Mouse (Mus musculus) C2C12 (cell line): ENCODE measurements around the gene Mief1. TPM values are rescaled to one million over a fixed set of nuclear protein-coding genes. Genes with fewer than 3 reads are reported as not detected.

ENCODE experiments used
- H3K27me3 ChIP-seq: one replicate; pipeline ENCODE4 v1.6.1; 2011; ENCODE audit not compliant: control insufficient read depth, insufficient read depth, insufficient read length
- H3K36me3 ChIP-seq: one replicate; pipeline ENCODE4 v1.6.1; 2011; ENCODE audit not compliant: control insufficient read depth, insufficient read depth
- H3K4me3 ChIP-seq: one replicate; pipeline ENCODE4 v1.5.1; 2011; ENCODE audit warnings: mild to moderate bottlenecking, control low read depth; ENCODE audit not compliant: poor library complexity, insufficient read depth, severe bottlenecking
- H3K79me2 ChIP-seq: one replicate; pipeline ENCODE4 v1.6.1; 2011; ENCODE audit not compliant: control insufficient read depth, insufficient read depth
- H3K79me3 ChIP-seq: one replicate; pipeline ENCODE4 v1.6.1; 2011; ENCODE audit warnings: low read depth, control low read depth
- H3ac ChIP-seq: one replicate; pipeline ENCODE3; 2011; ENCODE audit warnings: low read depth; ENCODE audit not compliant: control insufficient read depth, insufficient read length
- CEBPB ChIP-seq: IDR thresholded peaks from one replicate; pipeline ENCODE4 v1.6.1; 2011; ENCODE audit warnings: low read depth, mild to moderate bottlenecking, control low read depth, moderate library complexity
- CTCF ChIP-seq: IDR thresholded peaks from one replicate; pipeline ENCODE4 v1.5.1; 2011; ENCODE audit not compliant: control insufficient read depth, insufficient read depth, insufficient read length
- FOSL1 ChIP-seq: IDR thresholded peaks from one replicate; pipeline ENCODE4 v1.8.0; 2011; ENCODE audit warnings: mild to moderate bottlenecking, low read length; ENCODE audit not compliant: poor library complexity, insufficient read depth, severe bottlenecking
- MAX ChIP-seq: IDR thresholded peaks from one replicate; pipeline ENCODE4 v1.6.1; 2011; ENCODE audit warnings: mild to moderate bottlenecking, control low read depth
- MYOD1 ChIP-seq: IDR thresholded peaks from one replicate; pipeline ENCODE4 v1.6.1; 2011; ENCODE audit warnings: low read depth; ENCODE audit not compliant: control insufficient read depth, insufficient read length
- MYOG ChIP-seq: IDR thresholded peaks from one replicate; pipeline ENCODE4 v1.6.1; 2011; ENCODE audit not compliant: control insufficient read depth, insufficient read length; ENCODE audit errors: extremely low read depth
- USF1 ChIP-seq: IDR thresholded peaks from one replicate; pipeline ENCODE4 v1.6.1; 2011; ENCODE audit warnings: low read depth, mild to moderate bottlenecking, control low read depth, moderate library complexity
- polyA plus RNA-seq: library from polyadenylated mRNA; unstranded; fragments of >200 nt; fragmentation: generic; extraction: Trizol; gene quantifications from one replicate; pipeline ENCODE4 v1.2.1, GENCODE M21; 2012; ENCODE audit warnings: missing spikeins

Gene Mief1
- polyA plus RNA-seq, 1 experiment, result 27.3 TPM

DNA sequence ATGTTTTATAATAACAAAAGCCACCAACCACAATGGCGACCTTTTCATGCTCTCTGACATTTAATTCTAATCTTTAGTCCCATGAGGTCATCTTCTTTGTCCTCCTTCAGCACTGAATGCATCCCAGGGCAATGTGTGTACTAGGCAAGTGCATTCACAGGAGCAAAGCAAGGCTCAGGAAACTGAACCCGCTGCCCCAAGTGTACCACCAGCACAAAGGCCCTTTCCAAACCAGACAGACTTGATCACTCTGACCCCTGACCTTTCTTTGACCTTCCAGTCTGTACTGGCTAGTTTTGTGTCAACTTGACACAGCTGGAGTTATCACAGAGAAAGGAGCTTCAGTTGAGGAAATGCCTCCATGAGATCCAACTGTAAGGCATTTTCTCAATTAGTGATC is 1.5 kb upstream of the Mief1 start:
- Histone ChIP-seq H3ac (no peak overlapping the region), H3K4me3 (no peak overlapping the region), H3K27me3 (no peaks in the 10 kb centered on the region), H3K79me2 (peaks cover 35% of the 10 kb centered on the region), H3K36me3 (peaks cover 23% of the 10 kb centered on the region), H3K79me3 (peaks cover 29% of the 10 kb centered on the region)
- TF ChIP-seq USF1, result no peak
- TF ChIP-seq FOSL1, result no peak
- no peak for TF ChIP-seq CTCF
- no peak for TF ChIP-seq CEBPB
- no peak for TF ChIP-seq MYOG
- no peak for TF ChIP-seq MYOD1
- no peak for TF ChIP-seq MAX

- Histone ChIP-seq H3K27me3 (no peaks in the 10 kb centered on the region), H3K36me3 (peaks cover 30% of the 10 kb centered on the region), H3K79me3 (peaks cover 31% of the 10 kb centered on the region), H3ac (peak overlapping the region; percentile 13), H3K4me3 (peak overlapping the region; percentile 100), H3K79me2 (peaks cover 42% of the 10 kb centered on the region)
- no peak for TF ChIP-seq MAX
- no peak for TF ChIP-seq CTCF
- TF ChIP-seq MYOD1, result no peak
- TF ChIP-seq MYOG, result no peak
Measured at GRCm38 (mm10) chr15:80233053-80233452, 765 bp upstream of the Mief1 start.

GRCm38 (mm10) chr15:80235535-80235934 is 1.7 kb downstream of the Mief1 start, which contains the start of gene AC140267.1:
TSS of gene AC140267.1 (plus strand) at chr15:80235835.
- peaks cover 58% of the 10 kb centered on the region for H3K79me2 ChIP-seq
- peak within 1 kb of the TSS; percentile 100 for H3K4me3 ChIP-seq
- H3K79me3 ChIP-seq, result peaks cover 33% of the 10 kb centered on the region
- peak within 1 kb of the TSS; percentile 96 for H3ac ChIP-seq
- no peak for TF ChIP-seq FOSL1
- TF ChIP-seq CTCF, result no peak
- no peak for TF ChIP-seq MYOG
- no peak for TF ChIP-seq CEBPB
- no peak for TF ChIP-seq USF1
- TF ChIP-seq MAX, result no peak
- TF ChIP-seq MYOD1, result no peak
- H3K27me3 ChIP-seq, result no peaks in the 10 kb centered on the region
- H3K36me3 ChIP-seq, result peaks cover 48% of the 10 kb centered on the region

DNA sequence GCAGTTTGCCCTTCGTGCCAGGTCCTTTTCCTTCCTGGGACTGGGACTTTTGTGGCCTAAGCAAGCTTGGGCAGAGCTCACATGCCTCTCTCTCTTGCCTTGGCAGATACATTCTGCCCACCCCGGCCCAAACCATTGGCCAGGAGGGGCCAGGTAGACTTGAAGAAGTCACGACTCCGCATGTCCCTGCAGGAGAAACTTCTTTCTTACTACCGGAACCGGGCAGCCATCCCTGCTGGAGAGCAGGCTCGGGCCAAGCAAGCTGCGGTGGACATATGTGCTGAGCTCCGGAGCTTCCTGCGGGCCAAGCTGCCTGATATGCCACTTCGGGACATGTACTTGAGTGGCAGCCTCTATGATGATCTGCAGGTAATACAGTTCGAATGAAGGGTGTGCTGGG is 14.3 kb downstream of the Mief1 start:
- Histone ChIP-seq H3K79me3 (peaks cover 8% of the 10 kb centered on the region), H3K79me2 (peaks cover 24% of the 10 kb centered on the region), H3K4me3 (no peak overlapping the region), H3ac (no peak overlapping the region), H3K36me3 (peaks cover 97% of the 10 kb centered on the region), H3K27me3 (no peaks in the 10 kb centered on the region)
- TF ChIP-seq FOSL1 (no peak), CTCF (no peak), USF1 (no peak), MYOD1 (no peak), MAX (no peak), MYOG (no peak), CEBPB (no peak)

GRCm38 (mm10) chr15:80248596-80248995 is 14.8 kb downstream of the Mief1 start:
- Histone ChIP-seq H3K79me3 (peaks cover 8% of the 10 kb centered on the region), H3K4me3 (no peak overlapping the region), H3ac (no peak overlapping the region), H3K36me3 (peaks cover 97% of the 10 kb centered on the region), H3K27me3 (no peaks in the 10 kb centered on the region), H3K79me2 (peaks cover 19% of the 10 kb centered on the region)
- TF ChIP-seq MAX, result no peak

DNA sequence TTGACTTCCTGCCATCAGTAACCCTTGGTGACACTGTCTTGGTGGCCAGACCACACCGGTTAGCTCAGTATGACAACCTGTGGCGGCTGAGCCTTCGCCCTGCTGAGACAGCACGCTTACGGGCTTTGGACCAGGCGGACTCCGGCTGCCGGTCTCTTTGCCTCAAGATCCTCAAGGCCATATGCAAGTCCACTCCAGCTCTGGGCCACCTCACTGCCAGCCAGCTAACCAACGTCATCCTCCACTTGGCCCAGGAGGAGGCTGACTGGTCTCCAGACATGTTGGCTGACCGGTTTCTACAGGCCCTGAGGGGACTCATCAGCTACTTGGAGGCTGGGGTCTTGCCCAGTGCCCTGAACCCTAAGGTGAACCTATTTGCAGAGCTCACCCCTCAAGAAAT is 15.9 kb downstream of the Mief1 start:
- Histone ChIP-seq H3K36me3 (peaks cover 87% of the 10 kb centered on the region), H3K79me3 (peaks cover 1% of the 10 kb centered on the region), H3K27me3 (no peaks in the 10 kb centered on the region), H3K79me2 (peaks cover 10% of the 10 kb centered on the region), H3ac (no peak overlapping the region), H3K4me3 (no peak overlapping the region)
- TF ChIP-seq USF1 (no peak), CEBPB (no peak), FOSL1 (no peak), MAX (no peak), MYOG (no peak), CTCF (no peak), MYOD1 (no peak)
